Mouse (Mus musculus) E14TG2a.4 (cell line): ENCODE data around the gene 5730522E02Rik.

Experiments
- CTCF ChIP-seq: conservative IDR thresholded peaks from 2 replicates; pipeline ENCODE4 v1.5.1; 2014; ENCODE audit warnings: low read length
- NANOG ChIP-seq: IDR thresholded peaks from 2 replicates; pipeline ENCODE4 v1.6.1; 2014; ENCODE audit warnings: borderline replicate concordance, low read length, mixed read lengths
- POU5F1 ChIP-seq: IDR thresholded peaks from 2 replicates; pipeline ENCODE4 v1.6.1; 2014; ENCODE audit warnings: low read length, borderline replicate concordance

DNA sequence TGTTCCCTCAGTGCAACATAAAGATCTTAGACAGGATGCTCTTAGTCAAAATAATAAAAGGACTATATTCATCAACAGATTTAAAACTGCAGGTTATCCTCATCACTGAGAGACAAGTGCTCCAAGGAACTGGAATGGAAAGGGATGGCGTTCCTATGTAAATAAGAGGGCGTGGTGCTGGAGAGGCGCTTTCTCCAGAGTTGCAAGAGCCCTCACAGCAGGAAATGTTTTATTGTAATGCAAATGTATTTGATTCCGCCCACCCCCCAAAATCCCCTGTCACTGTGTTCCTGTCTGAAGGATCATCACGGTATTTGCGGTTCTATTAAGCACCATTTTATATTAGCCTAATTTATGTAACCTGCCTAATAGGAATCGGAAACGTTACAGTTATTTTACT lies 106.9 kb downstream of the 5730522E02Rik start:
- TF ChIP-seq CTCF: no peak
- peak; percentile 82 for TF ChIP-seq POU5F1
- 0 out of 2 replicates have a peak, but pooled peaks have one; percentile 17 for TF ChIP-seq NANOG
